Mouse (Mus musculus) c-Kit-positive CD71-positive TER-119-negative erythroid progenitor cells, embryonic 14.5 days (primary cell): ENCODE data around the gene Zfp420.

Experiments used
- DNase-seq: peaks from one replicate; pipeline ENCODE4 v3.0.0-alpha.2; 2013; ENCODE audit warnings: low read depth

Zfp420 gene

DNA sequence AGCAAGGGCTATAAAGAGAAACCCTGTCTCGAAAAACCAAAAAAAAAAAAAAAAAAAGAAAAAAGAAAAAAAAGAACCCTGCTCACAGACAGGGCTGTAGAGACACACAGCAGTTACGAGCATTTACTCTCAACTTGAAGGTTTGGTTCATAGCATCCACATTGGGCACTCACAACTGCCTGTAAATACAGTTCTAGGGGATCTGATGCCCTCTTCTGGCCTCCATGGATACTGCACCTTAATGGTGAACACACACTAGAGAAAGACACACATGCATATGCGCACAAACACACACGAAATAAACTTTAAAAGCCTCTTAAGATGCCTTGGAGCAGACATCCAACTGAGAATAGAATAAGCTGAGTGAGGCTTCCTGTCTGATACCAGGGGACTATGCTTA, 38.6 kb downstream of the Zfp420 start:
- no peak for DNase-seq

DNA sequence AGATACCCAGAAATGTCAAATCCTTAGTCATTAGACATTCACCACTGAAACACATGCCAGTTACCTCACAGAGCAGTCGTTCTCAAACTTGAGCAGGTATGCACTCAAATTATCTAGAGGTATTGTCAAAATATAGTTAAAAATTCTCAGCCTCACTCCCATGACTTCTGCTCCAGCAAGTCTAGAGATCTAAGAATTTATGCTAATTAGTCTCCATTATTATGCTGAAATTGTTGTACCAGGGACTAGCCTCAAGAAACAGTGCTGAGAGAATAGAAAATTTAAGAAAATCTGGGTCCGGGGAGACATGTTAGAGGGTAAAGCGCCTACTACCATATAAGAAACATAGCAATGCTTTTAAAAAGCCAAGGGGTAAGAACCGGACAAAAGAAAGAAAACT, 44.3 kb downstream of the Zfp420 start:
- DNase-seq, result no peak

DNA sequence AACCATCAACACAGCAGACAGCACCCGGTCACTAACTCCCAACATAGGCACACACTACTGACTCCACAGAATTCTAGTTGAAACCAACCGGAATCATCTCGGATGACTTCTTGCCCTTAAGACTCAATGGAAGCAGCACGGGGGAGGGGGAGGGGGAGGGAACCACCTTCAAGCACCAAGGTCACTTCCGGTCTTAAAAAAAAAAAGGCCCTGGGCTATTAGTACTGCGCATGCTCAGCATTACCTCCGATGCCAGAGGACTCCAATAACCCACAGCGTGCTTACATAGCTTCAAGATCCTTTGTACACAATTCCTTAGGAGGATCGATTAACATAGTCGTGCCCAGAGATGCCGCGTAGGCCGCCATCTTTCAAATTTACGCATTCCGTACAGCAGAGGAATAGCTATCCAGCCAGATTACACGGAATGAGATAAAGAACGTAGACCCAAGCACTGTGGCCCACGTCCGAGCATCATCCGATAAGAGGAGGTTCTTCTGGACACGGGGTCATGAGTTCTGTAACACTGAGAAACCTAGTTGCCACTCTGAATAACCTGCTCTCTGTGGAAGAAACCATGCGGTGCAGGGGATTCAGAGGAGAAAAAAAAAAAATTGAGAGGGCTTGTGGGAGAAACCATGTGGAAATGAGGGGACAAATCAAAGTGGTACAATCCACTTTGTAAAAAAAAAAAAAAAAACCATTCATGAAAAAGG, 46.3 kb downstream of the Zfp420 start, which contains the start of gene Zfp27:
Gene Zfp27 (minus strand): TSS at position 607 of the 716 bp plus-strand sequence.
- peak; percentile 50 for DNase-seq

DNA sequence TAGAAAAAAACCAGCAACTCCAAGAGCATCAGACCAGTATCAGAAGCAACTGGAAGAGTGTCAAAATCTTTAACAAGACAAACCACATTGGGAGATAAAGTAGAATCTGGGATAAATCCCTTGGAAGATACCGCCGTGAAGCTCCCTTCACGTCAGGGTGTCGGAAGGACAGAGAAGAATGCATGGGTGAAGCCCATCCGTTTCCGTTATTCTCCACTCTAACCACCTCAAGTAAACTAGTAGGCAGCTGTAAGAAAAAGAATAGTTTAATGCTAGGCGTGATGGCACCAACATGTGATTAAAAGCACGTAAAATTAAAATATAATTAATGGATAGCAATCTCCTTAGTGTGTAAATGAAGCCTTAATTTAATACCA, 46.9 kb downstream of the Zfp420 start:
- peak; percentile 4 for DNase-seq

GRCm38 (mm10) chr7:29907206-29907605, 47.4 kb downstream of the Zfp420 start:
- DNase-seq, result no peak

DNA sequence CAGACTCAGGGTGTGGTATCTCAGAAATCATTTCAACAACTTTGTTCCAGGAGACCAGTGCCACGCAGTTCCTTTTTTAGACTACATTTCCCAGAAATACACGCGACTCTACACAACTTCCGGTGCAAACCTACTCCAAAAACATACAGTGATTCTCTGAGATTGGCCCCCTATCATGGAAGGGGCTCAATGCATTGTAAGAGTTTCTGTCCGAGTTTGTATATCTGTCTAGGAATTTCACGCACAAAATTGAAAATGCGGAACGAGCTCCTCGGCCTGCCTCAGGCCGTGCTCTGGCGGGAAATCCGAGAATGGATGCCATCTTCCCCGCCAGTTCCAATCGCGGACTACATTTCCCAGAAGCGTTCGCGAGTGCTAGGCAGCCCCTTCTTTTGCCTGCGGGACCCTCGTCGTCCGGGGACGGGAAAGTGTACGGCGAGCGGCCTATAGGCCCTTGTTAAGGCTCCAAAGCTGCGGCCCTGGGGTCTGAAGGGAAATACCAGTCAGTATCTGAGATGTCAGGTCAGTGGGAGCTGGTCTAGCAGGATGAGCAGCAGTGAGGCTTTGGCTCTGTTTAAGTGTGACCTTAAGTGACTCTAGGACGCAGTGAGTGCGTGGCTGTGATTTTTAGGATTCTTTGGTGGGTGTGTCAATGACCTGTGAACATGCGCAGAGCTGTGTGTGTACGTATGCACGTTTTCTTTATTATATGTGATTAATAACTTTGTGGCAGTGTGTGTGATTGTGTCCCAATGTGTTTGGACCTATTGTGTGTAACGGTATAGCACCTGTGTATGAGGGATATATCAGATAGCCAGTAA, 48.6 kb downstream of the Zfp420 start, which contains the start of gene Zfp383:
Gene Zfp383 (plus strand): TSS at position 94 of the 821 bp plus-strand sequence.
- peak; percentile 58 for DNase-seq

DNA sequence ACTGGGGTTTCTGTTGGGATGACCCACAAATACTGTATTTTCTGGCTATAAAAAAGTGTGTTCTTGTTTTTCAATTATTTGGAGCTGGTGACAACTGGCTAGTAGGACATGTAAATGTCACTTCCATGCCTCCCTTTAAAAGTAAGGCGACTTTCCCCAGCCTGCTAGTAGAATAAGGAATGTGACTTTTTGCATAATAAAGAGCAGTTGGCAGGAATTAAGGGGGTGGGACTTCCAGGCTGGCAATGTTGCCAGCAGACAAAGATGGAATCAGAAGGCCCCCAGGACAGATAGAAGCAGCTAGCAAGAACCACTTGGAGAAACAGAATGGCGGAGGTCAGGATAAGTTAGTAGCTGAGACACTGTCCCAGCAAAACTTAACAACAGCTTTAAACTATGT, 50.5 kb downstream of the Zfp420 start:
- DNase-seq, result no peak

- DNase-seq, result no peak
Measured at GRCm38 (mm10) chr7:29912172-29912571, 52.4 kb downstream of the Zfp420 start.

- DNase-seq, result no peak
Measured at GRCm38 (mm10) chr7:29917371-29918061, 57.7 kb downstream of the Zfp420 start.

- DNase-seq, result no peak
Measured at GRCm38 (mm10) chr7:29918062-29918453, 58.3 kb downstream of the Zfp420 start.

DNA sequence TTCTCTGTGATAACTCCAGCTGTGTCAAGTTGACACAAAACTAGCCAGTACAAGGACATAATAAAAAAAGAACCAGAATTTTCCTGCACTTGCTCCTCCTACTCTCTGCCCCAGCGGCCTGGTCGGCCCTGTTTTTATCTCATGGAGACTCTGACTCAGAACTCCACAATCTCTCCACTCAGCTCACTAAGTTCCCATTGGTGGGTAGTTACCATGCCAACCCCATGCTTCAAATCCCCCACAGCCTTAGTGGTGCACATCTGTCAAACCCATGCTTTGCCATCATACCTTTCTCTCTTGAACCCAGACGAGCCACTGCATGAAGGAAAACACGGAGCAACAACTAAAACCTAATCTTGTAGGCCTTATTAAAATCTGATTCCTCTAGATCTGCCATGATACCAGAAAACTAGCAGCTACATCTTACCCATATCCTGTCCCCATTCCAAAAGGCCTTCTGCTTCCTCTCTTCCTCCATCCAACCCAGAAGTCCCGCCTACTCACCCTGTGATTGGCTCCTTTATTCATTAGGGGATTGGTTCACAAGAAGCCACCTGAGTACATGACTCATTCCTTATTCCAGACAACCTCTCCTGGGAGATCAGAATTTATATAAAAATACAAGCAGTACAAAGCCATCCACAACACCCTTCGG, 61.8 kb downstream of the Zfp420 start:
- no peak for DNase-seq

- DNase-seq, result no peak
Measured at GRCm38 (mm10) chr7:29922780-29923179, 63.0 kb downstream of the Zfp420 start.
